Mouse (Mus musculus) spleen, adult 18-20 months (tissue): Measurements from ENCODE around the gene Cd109.

Experiments
- DNase-seq, 2 experiments: peaks; one replicate each; pipeline ENCODE4 v3.0.0; 2022; ENCODE audit warnings: mixed read lengths in 2 of 2

The Cd109 gene

GRCm38 (mm10) chr9:78646008-78646777 lies 30.8 kb downstream of the Cd109 start:
- DNase-seq = peak in 1 of 2 experiments; percentile 36

- no peak for DNase-seq
Measured at GRCm38 (mm10) chr9:78648641-78649040, 33.3 kb downstream of the Cd109 start.

- no peak for DNase-seq
Measured at GRCm38 (mm10) chr9:78649398-78649797, 34.1 kb downstream of the Cd109 start.

- no peak for DNase-seq
Measured at GRCm38 (mm10) chr9:78657564-78657963, 42.2 kb downstream of the Cd109 start.

- no peak for DNase-seq
Measured at GRCm38 (mm10) chr9:78671446-78671985, 56.2 kb downstream of the Cd109 start.

GRCm38 (mm10) chr9:78700691-78701090 lies 85.3 kb downstream of the Cd109 start:
- peak in 1 of 2 experiments; percentile 63 for DNase-seq

GRCm38 (mm10) chr9:78702509-78703239 lies 87.3 kb downstream of the Cd109 start:
- no peak for DNase-seq

- no peak for DNase-seq
Measured at GRCm38 (mm10) chr9:78720888-78721798, 105.8 kb downstream of the Cd109 start.

- DNase-seq = no peak
Measured at GRCm38 (mm10) chr9:78731931-78732330, 116.6 kb downstream of the Cd109 start.

- no peak for DNase-seq
Measured at GRCm38 (mm10) chr9:78735519-78735918, 120.2 kb downstream of the Cd109 start.

GRCm38 (mm10) chr9:78742012-78742411 lies 126.7 kb downstream of the Cd109 start:
- no peak for DNase-seq

GRCm38 (mm10) chr9:78750246-78750645 lies 134.9 kb downstream of the Cd109 start:
- DNase-seq = no peak
